Mouse (Mus musculus): ENCODE measurements at regions not wholly inside any gene's neighbourhood (a gene's known extent, or its start where the extent isn't known, plus 50 kb on each side); places are given as distances from the start of the nearest gene placed in this dataset.

- 90% methylated on average over 2 of the region's 2 CpGs for WGBS
- H3K4me3 ChIP-seq (ENCODE audit: low read depth, low read length): no peak overlapping the region
- DNase-seq (ENCODE audit: low spot score) (no peak), ATAC-seq (no peak)
- no peak overlapping the region for H3K9ac ChIP-seq (replicated peaks; ENCODE audit: low read depth)
- H3K4me2 ChIP-seq (replicated peaks; ENCODE audit: low read depth, low read length): no peak overlapping the region
- no peaks in the 10 kb centered on the region for H3K9me3 ChIP-seq (ENCODE audit: low read length)
- no peaks in the 10 kb centered on the region for H3K36me3 ChIP-seq (ENCODE audit: insufficient read depth, low read length)
- no peaks in the 10 kb centered on the region for H3K4me1 ChIP-seq (ENCODE audit: insufficient read depth, low read depth, low read length)
- no peaks in the 10 kb centered on the region for H3K27me3 ChIP-seq (replicated peaks; ENCODE audit: insufficient read depth, low read length)
- no peak overlapping the region for H3K27ac ChIP-seq (ENCODE audit: low read length)
- TF ChIP-seq CTCF (IDR thresholded peaks at IDR 0.05): no peak
- no peak for TF ChIP-seq EP300 (IDR thresholded peaks at IDR 0.05)
Observed at GRCm38 (mm10) chr3:124067538-124067937, 253.1 kb upstream of the Tram1l1 start.

GRCm38 (mm10) chr3:124067971-124068370 is 252.7 kb upstream of the Tram1l1 start:
- ATAC-seq (no peak), DNase-seq (ENCODE audit: low spot score) (no peak)
- TF ChIP-seq CTCF (IDR thresholded peaks at IDR 0.05) (no peak), EP300 (IDR thresholded peaks at IDR 0.05) (no peak)
- H3K9ac ChIP-seq (replicated peaks; ENCODE audit: low read depth): no peak overlapping the region
- no peaks in the 10 kb centered on the region for H3K27me3 ChIP-seq (replicated peaks; ENCODE audit: insufficient read depth, low read length)
- WGBS: 77% methylated on average over 1 of the region's 1 CpGs
- no peaks in the 10 kb centered on the region for H3K9me3 ChIP-seq (ENCODE audit: low read length)
- H3K36me3 ChIP-seq (ENCODE audit: insufficient read depth, low read length): no peaks in the 10 kb centered on the region
- H3K4me1 ChIP-seq (ENCODE audit: insufficient read depth, low read depth, low read length): no peaks in the 10 kb centered on the region
- H3K27ac ChIP-seq (ENCODE audit: low read length): no peak overlapping the region
- no peak overlapping the region for H3K4me2 ChIP-seq (replicated peaks; ENCODE audit: low read depth, low read length)
- no peak overlapping the region for H3K4me3 ChIP-seq (ENCODE audit: low read depth, low read length)

- ATAC-seq: no peak
- no peak overlapping the region for H3K4me3 ChIP-seq (ENCODE audit: low read depth, low read length)
- H3K27ac ChIP-seq (ENCODE audit: low read length): no peak overlapping the region
- H3K4me2 ChIP-seq (replicated peaks; ENCODE audit: low read depth, low read length): no peak overlapping the region
- no peak overlapping the region for H3K9ac ChIP-seq (replicated peaks; ENCODE audit: low read depth)
- H3K36me3 ChIP-seq (ENCODE audit: insufficient read depth, low read length): no peaks in the 10 kb centered on the region
- no peaks in the 10 kb centered on the region for H3K9me3 ChIP-seq (ENCODE audit: low read length)
- TF ChIP-seq EP300 (IDR thresholded peaks at IDR 0.05) (no peak), CTCF (IDR thresholded peaks at IDR 0.05) (no peak)
- DNase-seq (ENCODE audit: low spot score): no peak
- 35% methylated on average over 1 of the region's 1 CpGs for WGBS
- H3K27me3 ChIP-seq (replicated peaks; ENCODE audit: insufficient read depth, low read length): no peaks in the 10 kb centered on the region
- H3K4me1 ChIP-seq (ENCODE audit: insufficient read depth, low read depth, low read length): no peaks in the 10 kb centered on the region
Observed at GRCm38 (mm10) chr3:124069182-124069581, 251.5 kb upstream of the Tram1l1 start.

- WGBS: 37% methylated on average over 6 of the region's 6 CpGs
- H3K9ac ChIP-seq (replicated peaks; ENCODE audit: low read depth): no peak overlapping the region
- no peaks in the 10 kb centered on the region for H3K4me1 ChIP-seq (ENCODE audit: insufficient read depth, low read depth, low read length)
- H3K4me2 ChIP-seq (replicated peaks; ENCODE audit: low read depth, low read length): no peak overlapping the region
- peak; percentile 38; the same call in 1 of the 2 replicates for ATAC-seq
- no peaks in the 10 kb centered on the region for H3K9me3 ChIP-seq (ENCODE audit: low read length)
- H3K36me3 ChIP-seq (ENCODE audit: insufficient read depth, low read length): no peaks in the 10 kb centered on the region
- TF ChIP-seq EP300 (IDR thresholded peaks at IDR 0.05) (no peak), CTCF (IDR thresholded peaks at IDR 0.05) (no peak)
- H3K4me3 ChIP-seq (ENCODE audit: low read depth, low read length): no peak overlapping the region
- no peak overlapping the region for H3K27ac ChIP-seq (ENCODE audit: low read length)
- no peaks in the 10 kb centered on the region for H3K27me3 ChIP-seq (replicated peaks; ENCODE audit: insufficient read depth, low read length)
- DNase-seq (ENCODE audit: low spot score): peak; percentile 81
Observed at GRCm38 (mm10) chr3:124075974-124076606, 244.6 kb upstream of the Tram1l1 start.

- Histone ChIP-seq H3K4me1 (ENCODE audit: insufficient read depth, low read depth, low read length) (no peaks in the 10 kb centered on the region), H3K36me3 (ENCODE audit: insufficient read depth, low read length) (no peaks in the 10 kb centered on the region), H3K9ac (replicated peaks; ENCODE audit: low read depth) (no peak overlapping the region), H3K27me3 (replicated peaks; ENCODE audit: insufficient read depth, low read length) (no peaks in the 10 kb centered on the region), H3K27ac (ENCODE audit: low read length) (no peak overlapping the region), H3K4me2 (replicated peaks; ENCODE audit: low read depth, low read length) (no peak overlapping the region), H3K4me3 (ENCODE audit: low read depth, low read length) (no peak overlapping the region), H3K9me3 (ENCODE audit: low read length) (no peaks in the 10 kb centered on the region)
- DNase-seq (ENCODE audit: low spot score): no peak
- TF ChIP-seq EP300 (IDR thresholded peaks at IDR 0.05) (no peak), CTCF (IDR thresholded peaks at IDR 0.05) (no peak)
- ATAC-seq: no peak
- WGBS: 56% methylated on average over 9 of the region's 9 CpGs
Observed at GRCm38 (mm10) chr3:124092404-124093121, 228.1 kb upstream of the Tram1l1 start.

GRCm38 (mm10) chr3:124113995-124114394 is 206.7 kb upstream of the Tram1l1 start:
- Histone ChIP-seq H3K9ac (replicated peaks; ENCODE audit: low read depth) (no peak overlapping the region), H3K27ac (ENCODE audit: low read length) (no peak overlapping the region), H3K27me3 (replicated peaks; ENCODE audit: insufficient read depth, low read length) (no peaks in the 10 kb centered on the region), H3K4me1 (ENCODE audit: insufficient read depth, low read depth, low read length) (no peaks in the 10 kb centered on the region), H3K36me3 (ENCODE audit: insufficient read depth, low read length) (no peaks in the 10 kb centered on the region), H3K4me3 (ENCODE audit: low read depth, low read length) (no peak overlapping the region), H3K4me2 (replicated peaks; ENCODE audit: low read depth, low read length) (no peak overlapping the region), H3K9me3 (ENCODE audit: low read length) (no peaks in the 10 kb centered on the region)
- ATAC-seq (no peak), DNase-seq (ENCODE audit: low spot score) (no peak)
- TF ChIP-seq CTCF (IDR thresholded peaks at IDR 0.05) (no peak), EP300 (IDR thresholded peaks at IDR 0.05) (no peak)
- 70% methylated on average over 1 of the region's 1 CpGs for WGBS
